Mouse (Mus musculus): ENCODE results near the gene Zkscan2. TPM values are rescaled to one million over a fixed set of nuclear protein-coding genes. Genes with fewer than 3 reads are reported as not detected.

Gene Zkscan2
- total and polyA plus RNA-seq, 3 experiments = 0.33 TPM; not detected in 2

GRCm38 (mm10) chr7:123429624-123430410, 70.4 kb downstream of the Zkscan2 start:
- Histone ChIP-seq H3K9me3 (replicated peaks) (no peaks in the 10 kb centered on the region), H3K36me3 (replicated peaks) (peaks cover 56% of the 10 kb centered on the region), H3K27me3 (ENCODE audit: insufficient read depth, low read length) (no peaks in the 10 kb centered on the region), H3K4me3 (ENCODE audit: low read depth, low read length) (no peak overlapping the region), H3K4me1 (ENCODE audit: insufficient read depth, low read depth, low read length) (peaks cover 3% of the 10 kb centered on the region; the same call in 1 of the 2 replicates)
- TF ChIP-seq GATA2 (IDR thresholded peaks at IDR 0.05; ENCODE audit: borderline replicate concordance, low read depth, low read length) (no peak), TAL1 (conservative IDR thresholded peaks at IDR 0.05; ENCODE audit: low read depth, low read length) (no peak), CTCF (IDR thresholded peaks at IDR 0.05; ENCODE audit: low read depth, low read length) (no peak), POLR2AphosphoS5 (IDR thresholded peaks at IDR 0.05; ENCODE audit: insufficient replicate concordance, low read depth, low read length) (no peak), GATA1 (IDR thresholded peaks at IDR 0.05; ENCODE audit: borderline replicate concordance, low read length) (no peak)
- ATAC-seq (ENCODE audit: extremely low read depth, insufficient number of reproducible peaks, low FRiP score, poor library complexity, severe bottlenecking) (no peak), DNase-seq (ENCODE audit: low spot score) (no peak)

Other genes starting within 250 kb of the Zkscan2 start
- gene Lcmt1, start 130.7 kb downstream of the Zkscan2 start, total RNA-seq (2014; fragmentation: Nextera tagmentation) = 14.9 and 17.2 TPM in 2 replicates
- 31.4 and 37.9 TPM in 2 replicates for gene Lcmt1, start 130.7 kb downstream of the Zkscan2 start, total RNA-seq (2017)
- 3.8 and 5.6 TPM in 2 replicates for gene Lcmt1, start 130.7 kb downstream of the Zkscan2 start, polyA plus RNA-seq (2012)
- gene Arhgap17, start 130.5 kb downstream of the Zkscan2 start, total RNA-seq (2014; fragmentation: Nextera tagmentation) = 80.8 and 89.0 TPM in 2 replicates
- gene Arhgap17, start 130.5 kb downstream of the Zkscan2 start, total RNA-seq (2017) = 16.1 and 21.1 TPM in 2 replicates
- gene Arhgap17, start 130.5 kb downstream of the Zkscan2 start, polyA plus RNA-seq (2012) = 106 and 133 TPM in 2 replicates
- not detected in 2 replicates for gene Aqp8, start 38.2 kb downstream of the Zkscan2 start, total RNA-seq (2014; fragmentation: Nextera tagmentation)
- gene Aqp8, start 38.2 kb downstream of the Zkscan2 start, total RNA-seq (2017) = 2.1 and 2.8 TPM in 2 replicates
- 0.13 and 0.46 TPM in 2 replicates for gene Aqp8, start 38.2 kb downstream of the Zkscan2 start, polyA plus RNA-seq (2012)